Mouse (Mus musculus): Measurements from ENCODE around the gene Zzef1. TPM values are rescaled to one million over a fixed set of nuclear protein-coding genes. Genes with fewer than 3 reads are reported as not detected.
A peak's percentile ranks its signal among the peaks of the same experiment; 100 is the strongest.

Gene Zzef1
- polyA plus RNA-seq (2012; rRNA removed) (22.5 and 25.5 TPM in 2 replicates), polyA plus RNA-seq (2014; fragmentation: Nextera tagmentation; extraction: Ambion mirVana) (12.8 and 13.5 TPM in 2 replicates)

DNA sequence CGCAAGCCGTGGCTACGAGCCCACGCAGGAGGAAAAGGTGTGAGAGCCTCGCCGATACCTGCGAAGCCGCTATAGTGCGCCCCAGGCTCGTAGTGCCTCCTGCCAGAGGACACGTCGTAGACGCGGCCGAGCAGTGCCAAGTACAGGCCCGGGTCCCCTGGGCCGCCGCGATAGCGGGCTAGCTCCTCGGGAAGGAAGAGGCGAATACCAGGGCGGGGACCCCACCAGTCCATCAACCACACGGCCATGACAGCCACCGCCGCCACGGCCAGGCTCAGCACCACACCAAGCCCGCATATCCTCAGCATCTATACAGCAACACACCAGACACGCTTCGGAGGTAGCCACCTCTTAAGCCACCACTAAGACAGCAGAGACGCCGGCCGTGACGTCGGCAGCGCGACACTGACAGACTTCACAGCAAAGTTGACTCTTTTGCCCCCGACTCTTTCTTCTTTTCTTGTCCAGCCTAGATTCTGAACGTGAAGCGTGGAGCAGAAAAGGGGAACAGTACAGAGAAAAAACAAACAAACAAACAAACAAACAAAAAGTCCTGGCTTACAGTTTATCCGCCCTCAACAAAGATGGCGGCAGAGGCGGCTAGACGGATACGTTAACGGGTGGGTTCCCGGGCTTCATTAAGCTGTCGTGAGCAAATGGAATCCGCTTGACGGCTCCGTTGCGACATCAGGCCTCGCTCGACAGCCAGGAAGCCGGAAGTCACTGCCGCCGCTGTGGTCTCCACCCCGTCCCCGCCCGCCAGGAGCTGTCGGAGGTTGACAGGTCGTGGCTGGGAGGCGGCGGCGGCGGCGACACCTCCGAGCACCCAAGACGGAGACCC, at the start of gene Zzef1, which contains the start of gene Cyb5d2:
Gene Zzef1, plus strand, starts transcription at position 772 of the 841 bp plus-strand sequence.
Gene Cyb5d2, minus strand, starts transcription at position 688 of the 841 bp plus-strand sequence.
- Histone ChIP-seq H3K27ac (replicated peaks; ENCODE audit: low read depth, low read length) (peak within 1 kb of the TSS; percentile 76), H3K9me3 (ENCODE audit: control insufficient read depth, low read length) (no peaks in the 10 kb centered on the region), H3K4me3 (replicated peaks; ENCODE audit: low read length) (peak within 1 kb of the TSS; percentile 94), H3K27me3 (ENCODE audit: control insufficient read depth, insufficient read depth, low read length) (no peaks in the 10 kb centered on the region), H3K4me2 (replicated peaks; ENCODE audit: low read depth, low read length, severe bottlenecking) (peak within 1 kb of the TSS; percentile 91), H3K36me3 (ENCODE audit: control insufficient read depth, insufficient read depth, low read length) (0 out of 2 replicates have a peak, but pooled peaks cover 4% of the 10 kb centered on the region), H3K9ac (ENCODE audit: low read depth, low read length, severe bottlenecking) (peak within 1 kb of the TSS; percentile 86), H3K4me1 (ENCODE audit: control insufficient read depth, insufficient read depth, low read length) (no peaks in the 10 kb centered on the region; the same call in 1 of the 2 replicates)
- ATAC-seq (ENCODE audit: low FRiP score, low read depth) (peak; percentile 94), DNase-seq (ENCODE audit: low spot score) (peak; percentile 98)
- WGBS: under 1% methylated on average over 64 of the region's 69 CpGs
- TF ChIP-seq POLR2A (IDR thresholded peaks at IDR 0.05; ENCODE audit: borderline replicate concordance, extremely low read depth, insufficient read depth, insufficient read length): peak; percentile 45; the same call in 1 of the 2 replicates

GRCm38 (mm10) chr11:72751956-72752355, 44.1 kb upstream of the Zzef1 start:
- no peak for TF ChIP-seq POLR2A (IDR thresholded peaks at IDR 0.05; ENCODE audit: borderline replicate concordance, extremely low read depth, insufficient read depth, insufficient read length)
- ATAC-seq (ENCODE audit: low FRiP score, low read depth) (no peak), DNase-seq (ENCODE audit: low spot score) (no peak)
- Histone ChIP-seq H3K9me3 (ENCODE audit: control insufficient read depth, low read length) (no peaks in the 10 kb centered on the region), H3K9ac (ENCODE audit: low read depth, low read length, severe bottlenecking) (no peak overlapping the region), H3K4me1 (ENCODE audit: control insufficient read depth, insufficient read depth, low read length) (no peaks in the 10 kb centered on the region), H3K27ac (replicated peaks; ENCODE audit: low read depth, low read length) (no peak overlapping the region), H3K27me3 (ENCODE audit: control insufficient read depth, insufficient read depth, low read length) (no peaks in the 10 kb centered on the region), H3K4me3 (replicated peaks; ENCODE audit: low read length) (no peak overlapping the region), H3K36me3 (ENCODE audit: control insufficient read depth, insufficient read depth, low read length) (peaks cover 95% of the 10 kb centered on the region), H3K4me2 (replicated peaks; ENCODE audit: low read depth, low read length, severe bottlenecking) (no peak overlapping the region)
- WGBS: 35% methylated on average over 2 of the region's 2 CpGs

DNA sequence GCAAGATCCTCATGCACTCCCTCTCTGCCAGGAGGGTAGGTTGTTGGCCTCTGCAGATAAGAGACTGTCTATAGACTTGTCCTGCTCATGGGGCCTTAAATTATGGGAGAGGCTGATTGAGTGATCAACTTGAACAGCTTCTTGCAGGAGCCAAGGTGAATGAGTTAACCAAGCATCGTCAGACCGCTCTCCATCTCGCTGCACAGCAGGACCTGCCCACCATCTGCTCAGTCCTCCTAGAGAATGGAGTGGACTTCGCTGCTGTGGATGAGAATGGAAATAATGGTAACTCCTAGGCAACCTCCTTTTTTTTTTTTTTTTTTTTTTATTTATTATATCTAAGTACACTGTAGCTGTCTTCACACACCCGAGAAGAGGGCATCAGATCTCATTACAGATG, 37.7 kb upstream of the Zzef1 start:
- peaks cover 97% of the 10 kb centered on the region for H3K36me3 ChIP-seq (ENCODE audit: control insufficient read depth, insufficient read depth, low read length)
- no peak overlapping the region for H3K4me2 ChIP-seq (replicated peaks; ENCODE audit: low read depth, low read length, severe bottlenecking)
- no peaks in the 10 kb centered on the region for H3K4me1 ChIP-seq (ENCODE audit: control insufficient read depth, insufficient read depth, low read length)
- ATAC-seq (ENCODE audit: low FRiP score, low read depth): no peak
- TF ChIP-seq POLR2A (IDR thresholded peaks at IDR 0.05; ENCODE audit: borderline replicate concordance, extremely low read depth, insufficient read depth, insufficient read length): no peak
- no peak overlapping the region for H3K9ac ChIP-seq (ENCODE audit: low read depth, low read length, severe bottlenecking)
- H3K27me3 ChIP-seq (ENCODE audit: control insufficient read depth, insufficient read depth, low read length): no peaks in the 10 kb centered on the region
- no peak overlapping the region for H3K27ac ChIP-seq (replicated peaks; ENCODE audit: low read depth, low read length)
- H3K9me3 ChIP-seq (ENCODE audit: control insufficient read depth, low read length): no peaks in the 10 kb centered on the region
- 97% methylated on average over 5 of the region's 5 CpGs for WGBS
- H3K4me3 ChIP-seq (replicated peaks; ENCODE audit: low read length): no peak overlapping the region
- no peak for DNase-seq (ENCODE audit: low spot score)

DNA sequence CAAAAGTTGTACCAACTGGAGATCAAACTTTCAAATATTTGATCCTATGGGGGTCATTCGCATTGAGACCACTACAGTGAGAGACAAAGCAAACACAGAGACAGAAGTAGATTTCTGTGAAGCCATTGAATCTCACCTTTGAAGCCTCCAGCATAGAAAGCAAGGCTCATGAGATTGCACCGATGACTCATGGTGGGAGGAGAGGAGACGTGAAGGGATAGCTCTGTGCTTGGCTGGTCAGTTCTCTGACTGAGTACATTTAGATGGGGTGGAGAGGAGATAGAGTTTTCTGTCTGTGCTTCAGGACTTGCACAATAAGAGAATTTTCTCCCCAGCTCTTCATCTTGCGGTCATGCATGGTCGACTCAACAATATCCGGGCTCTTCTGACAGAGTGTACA, 36.4 kb upstream of the Zzef1 start:
- Histone ChIP-seq H3K36me3 (ENCODE audit: control insufficient read depth, insufficient read depth, low read length) (peaks cover 97% of the 10 kb centered on the region), H3K4me3 (replicated peaks; ENCODE audit: low read length) (no peak overlapping the region), H3K27me3 (ENCODE audit: control insufficient read depth, insufficient read depth, low read length) (no peaks in the 10 kb centered on the region), H3K9me3 (ENCODE audit: control insufficient read depth, low read length) (no peaks in the 10 kb centered on the region), H3K4me2 (replicated peaks; ENCODE audit: low read depth, low read length, severe bottlenecking) (no peak overlapping the region), H3K4me1 (ENCODE audit: control insufficient read depth, insufficient read depth, low read length) (no peaks in the 10 kb centered on the region), H3K27ac (replicated peaks; ENCODE audit: low read depth, low read length) (no peak overlapping the region), H3K9ac (ENCODE audit: low read depth, low read length, severe bottlenecking) (no peak overlapping the region)
- DNase-seq (ENCODE audit: low spot score) (no peak), ATAC-seq (ENCODE audit: low FRiP score, low read depth) (no peak)
- WGBS: 96% methylated on average over 6 of the region's 6 CpGs
- no peak for TF ChIP-seq POLR2A (IDR thresholded peaks at IDR 0.05; ENCODE audit: borderline replicate concordance, extremely low read depth, insufficient read depth, insufficient read length)

GRCm38 (mm10) chr11:72760781-72761180, 35.2 kb upstream of the Zzef1 start:
- Histone ChIP-seq H3K4me2 (replicated peaks; ENCODE audit: low read depth, low read length, severe bottlenecking) (no peak overlapping the region), H3K27me3 (ENCODE audit: control insufficient read depth, insufficient read depth, low read length) (no peaks in the 10 kb centered on the region), H3K4me3 (replicated peaks; ENCODE audit: low read length) (no peak overlapping the region), H3K27ac (replicated peaks; ENCODE audit: low read depth, low read length) (no peak overlapping the region), H3K4me1 (ENCODE audit: control insufficient read depth, insufficient read depth, low read length) (no peaks in the 10 kb centered on the region), H3K36me3 (ENCODE audit: control insufficient read depth, insufficient read depth, low read length) (peaks cover 87% of the 10 kb centered on the region), H3K9me3 (ENCODE audit: control insufficient read depth, low read length) (no peaks in the 10 kb centered on the region), H3K9ac (ENCODE audit: low read depth, low read length, severe bottlenecking) (no peak overlapping the region)
- TF ChIP-seq POLR2A (IDR thresholded peaks at IDR 0.05; ENCODE audit: borderline replicate concordance, extremely low read depth, insufficient read depth, insufficient read length): no peak
- ATAC-seq (ENCODE audit: low FRiP score, low read depth) (no peak), DNase-seq (ENCODE audit: low spot score) (no peak)
- WGBS: 74% methylated on average over 1 of the region's 1 CpGs
